ENCODE assay signal across 9 mouse cellular contexts in genomic region chr4:43420305-43420704, GRCm38 (mm10). TPM values are rescaled to one million over a fixed set of nuclear protein-coding genes. Genes with fewer than 3 reads are reported as not detected.
A peak's percentile ranks its signal among the peaks of the same experiment; 100 is the strongest.
DNase-seq lines count a peak whose midpoint lies in the region; ATAC-seq lines count a peak whose summit lies in the region.
"Had no signal": no experiment of that assay in that cellular context is flagged by ENCODE, and none has a peak within 500 bp of the region (broad histone marks: within the 10 kb centered on the region; RNA-seq: fewer than 3 reads in every experiment).

No protein-coding gene starts in this region.

- H3K4me3 ChIP-seq in midbrain, embryonic 11.5 days (ENCODE audit: low read depth, low read length), result no peak overlapping the region
- no peak overlapping the region for H3K4me3 ChIP-seq in midbrain, embryonic 15.5 days
- H3K4me3 ChIP-seq in forebrain, embryonic 15.5 days, result no peak overlapping the region
- no peak overlapping the region for H3K4me3 ChIP-seq in intestine, embryonic 16.5 days (ENCODE audit: low read length)
- H3K4me3 ChIP-seq in midbrain, embryonic 14.5 days (replicated peaks; ENCODE audit: low read depth, low read length), result no peak overlapping the region
- H3K4me3 ChIP-seq: embryonic facial prominence, embryonic 12.5 days had no signal

- peak; percentile 30; the same call in 1 of the 2 replicates for ATAC-seq in midbrain, embryonic 11.5 days (ENCODE audit: low FRiP score)
- ATAC-seq in midbrain, embryonic 15.5 days (replicated peaks), result no peak
- peak; percentile 30 for ATAC-seq in forebrain, embryonic 15.5 days (replicated peaks)
- ATAC-seq in intestine, embryonic 16.5 days, result 0 out of 2 replicates have a peak, but pooled peaks have one; percentile 10
- no peak for ATAC-seq in midbrain, embryonic 14.5 days (ENCODE audit: low FRiP score, low TSS enrichment)

- no peak overlapping the region for H3K4me2 ChIP-seq in midbrain, embryonic 11.5 days
- H3K4me2 ChIP-seq in midbrain, embryonic 15.5 days, result no peak overlapping the region
- no peak overlapping the region for H3K4me2 ChIP-seq in forebrain, embryonic 15.5 days (replicated peaks)
- no peak overlapping the region for H3K4me2 ChIP-seq in intestine, embryonic 16.5 days (ENCODE audit: low read depth, low read length)
- H3K4me2 ChIP-seq in midbrain, embryonic 14.5 days (ENCODE audit: low read length), result no peak overlapping the region
- H3K4me2 ChIP-seq: embryonic facial prominence, embryonic 12.5 days had no signal

- 8% methylated on average over 6 of the region's 6 CpGs for WGBS in midbrain, embryonic 11.5 days
- WGBS in midbrain, embryonic 15.5 days, result 4% methylated on average over 6 of the region's 6 CpGs
- 6% methylated on average over 6 of the region's 6 CpGs for WGBS in forebrain, embryonic 15.5 days
- 3% methylated on average over 6 of the region's 6 CpGs for WGBS in intestine, embryonic 16.5 days
- 7% methylated on average over 6 of the region's 6 CpGs for WGBS in midbrain, embryonic 14.5 days

- peaks cover 6% of the 10 kb centered on the region; the same call in 1 of the 2 replicates for H3K36me3 ChIP-seq in midbrain, embryonic 11.5 days (ENCODE audit: control insufficient read depth, insufficient read depth, low read length)
- H3K36me3 ChIP-seq in midbrain, embryonic 15.5 days (replicated peaks), result peaks cover 57% of the 10 kb centered on the region
- H3K36me3 ChIP-seq in forebrain, embryonic 15.5 days, result peaks cover 65% of the 10 kb centered on the region
- peaks cover 47% of the 10 kb centered on the region for H3K36me3 ChIP-seq in intestine, embryonic 16.5 days (ENCODE audit: control insufficient read depth, insufficient read depth, low read length)
- peaks cover 87% of the 10 kb centered on the region for H3K36me3 ChIP-seq in midbrain, embryonic 14.5 days (ENCODE audit: control insufficient read depth, insufficient read depth, low read length)
- no peaks in the 10 kb centered on the region for H3K36me3 ChIP-seq in splenic B cell, adult 2 months (ENCODE audit: control insufficient read depth, insufficient read depth, low read length, poor library complexity, severe bottlenecking)

- no peak overlapping the region for H3K27ac ChIP-seq in midbrain, embryonic 11.5 days (ENCODE audit: low read depth, low read length)
- H3K27ac ChIP-seq in midbrain, embryonic 15.5 days, result no peak overlapping the region
- H3K27ac ChIP-seq in forebrain, embryonic 15.5 days (replicated peaks), result no peak overlapping the region
- H3K27ac ChIP-seq in intestine, embryonic 16.5 days (ENCODE audit: low read length), result no peak overlapping the region
- H3K27ac ChIP-seq in midbrain, embryonic 14.5 days (replicated peaks; ENCODE audit: low read depth, low read length), result no peak overlapping the region
- H3K27ac ChIP-seq: embryonic facial prominence, embryonic 12.5 days had no signal

- no peak overlapping the region for H3K9ac ChIP-seq in midbrain, embryonic 11.5 days (ENCODE audit: low read length)
- H3K9ac ChIP-seq in midbrain, embryonic 15.5 days, result no peak overlapping the region
- no peak overlapping the region for H3K9ac ChIP-seq in forebrain, embryonic 15.5 days (replicated peaks)
- no peak overlapping the region for H3K9ac ChIP-seq in intestine, embryonic 16.5 days (ENCODE audit: low read depth, low read length)
- no peak overlapping the region for H3K9ac ChIP-seq in midbrain, embryonic 14.5 days (replicated peaks; ENCODE audit: low read length)
- H3K9ac ChIP-seq: embryonic facial prominence, embryonic 12.5 days had no signal

- intact Hi-C loops in left cerebral cortex, postnatal 10 days (cut with DNase I), result loop anchor here (1.0 to 5.0 kb wide), 4 partner anchors 38 to 373 kb away; partner anchors contain the start of genes Atp8b5, Fam214b and Rusc2

- H3K27me3 ChIP-seq in midbrain, embryonic 11.5 days (ENCODE audit: control insufficient read depth, insufficient read depth, low read length), result peaks cover 11% of the 10 kb centered on the region
- H3K27me3 ChIP-seq in midbrain, embryonic 15.5 days (replicated peaks), result peaks cover 22% of the 10 kb centered on the region
- H3K27me3 ChIP-seq in forebrain, embryonic 15.5 days, result 0 out of 2 replicates have a peak, but pooled peaks cover 6% of the 10 kb centered on the region
- H3K27me3 ChIP-seq in intestine, embryonic 16.5 days (replicated peaks; ENCODE audit: control insufficient read depth, insufficient read depth, low read length), result no peaks in the 10 kb centered on the region
- H3K27me3 ChIP-seq in midbrain, embryonic 14.5 days (ENCODE audit: control insufficient read depth, insufficient read depth, low read length), result peaks cover 23% of the 10 kb centered on the region; the same call in 1 of the 2 replicates
- H3K27me3 ChIP-seq in splenic B cell, adult 2 months (ENCODE audit: control insufficient read depth, insufficient read depth, low read length, poor library complexity, severe bottlenecking), result no peaks in the 10 kb centered on the region

- no peaks in the 10 kb centered on the region for H3K9me3 ChIP-seq in midbrain, embryonic 11.5 days (ENCODE audit: control insufficient read depth, low read length)
- no peaks in the 10 kb centered on the region for H3K9me3 ChIP-seq in midbrain, embryonic 15.5 days
- no peaks in the 10 kb centered on the region for H3K9me3 ChIP-seq in forebrain, embryonic 15.5 days
- no peaks in the 10 kb centered on the region for H3K9me3 ChIP-seq in intestine, embryonic 16.5 days (ENCODE audit: control insufficient read depth, low read length)
- no peaks in the 10 kb centered on the region for H3K9me3 ChIP-seq in midbrain, embryonic 14.5 days (ENCODE audit: control insufficient read depth, low read length)
- H3K9me3 ChIP-seq: embryonic facial prominence, embryonic 12.5 days had no signal

- peak; percentile 98 for DNase-seq in midbrain, embryonic 11.5 days (ENCODE audit: low spot score, missing footprints)
- DNase-seq in cerebellum, adult 11-12 months, result peak; percentile 69
- DNase-seq in left cerebral cortex, postnatal 10 days (ENCODE audit: extremely low spot score in 1 of 2, low spot score in 2 of 2), result peak; percentile 70 to 83
- peak; percentile 93 for DNase-seq in midbrain, embryonic 14.5 days
- peak; percentile 83 for DNase-seq in splenic B cell, adult 2 months (ENCODE audit: low read depth, low spot score)

- peaks cover under 1% of the 10 kb centered on the region; the same call in 1 of the 2 replicates for H3K4me1 ChIP-seq in midbrain, embryonic 11.5 days (ENCODE audit: control insufficient read depth, insufficient read depth, low read length)
- no peaks in the 10 kb centered on the region for H3K4me1 ChIP-seq in midbrain, embryonic 15.5 days
- no peaks in the 10 kb centered on the region for H3K4me1 ChIP-seq in forebrain, embryonic 15.5 days
- H3K4me1 ChIP-seq in intestine, embryonic 16.5 days (ENCODE audit: control insufficient read depth, insufficient read depth, low read length), result peaks cover 8% of the 10 kb centered on the region
- no peaks in the 10 kb centered on the region for H3K4me1 ChIP-seq in midbrain, embryonic 14.5 days (ENCODE audit: control insufficient read depth, insufficient read depth, low read length)

RNA-seq across cellular contexts. Expression of gene Fam166b, which starts 8.6 kb away (rescaled TPM):
- polyA plus RNA-seq in midbrain, embryonic 11.5 days (2014; fragmentation: Nextera tagmentation; extraction: Ambion mirVana), result 0.54 and 0.59 TPM in 2 replicates
- polyA plus RNA-seq in midbrain, embryonic 15.5 days (2015; fragmentation: Nextera tagmentation; extraction: Ambion mirVana), result 0.52 and 1.7 TPM in 2 replicates
- polyA plus RNA-seq in forebrain, embryonic 15.5 days (2015; fragmentation: Nextera tagmentation; extraction: Ambion mirVana), result 0.65 and 0.70 TPM in 2 replicates
- polyA plus RNA-seq in intestine, embryonic 16.5 days (2015; fragmentation: Nextera tagmentation; extraction: Ambion mirVana), result 0.10 and 0.24 TPM in 2 replicates
- under 1 TPM in 1 of 2 experiments, not detected in 1; 0.30 TPM for total RNA-seq in left cerebral cortex, postnatal 10 days (2021)
- polyA plus RNA-seq in midbrain, embryonic 14.5 days (2014; fragmentation: Nextera tagmentation; extraction: Ambion mirVana), result 0.46 and 0.76 TPM in 2 replicates

RNA-seq across cellular contexts. Expression of gene Tesk1, which starts 21.4 kb away (rescaled TPM):
- 7.2 and 7.3 TPM in 2 replicates for polyA plus RNA-seq in midbrain, embryonic 11.5 days (2014; fragmentation: Nextera tagmentation; extraction: Ambion mirVana)
- polyA plus RNA-seq in midbrain, embryonic 15.5 days (2015; fragmentation: Nextera tagmentation; extraction: Ambion mirVana), result 16.7 and 17.1 TPM in 2 replicates
- 10.7 and 12.5 TPM in 2 replicates for polyA plus RNA-seq in forebrain, embryonic 15.5 days (2015; fragmentation: Nextera tagmentation; extraction: Ambion mirVana)
- 1.7 and 2.2 TPM in 2 replicates for polyA plus RNA-seq in intestine, embryonic 16.5 days (2015; fragmentation: Nextera tagmentation; extraction: Ambion mirVana)
- 10 to 100 TPM; 71.7 to 74.2 TPM for total RNA-seq in left cerebral cortex, postnatal 10 days (2021)
- 20.9 and 21.2 TPM in 2 replicates for polyA plus RNA-seq in midbrain, embryonic 14.5 days (2014; fragmentation: Nextera tagmentation; extraction: Ambion mirVana)

RNA-seq across cellular contexts. Expression of gene Cd72, which starts 34.1 kb away (rescaled TPM):
- 2.9 and 3.4 TPM in 2 replicates for polyA plus RNA-seq in midbrain, embryonic 11.5 days (2014; fragmentation: Nextera tagmentation; extraction: Ambion mirVana)
- polyA plus RNA-seq in midbrain, embryonic 15.5 days (2015; fragmentation: Nextera tagmentation; extraction: Ambion mirVana), result 6.0 and 6.6 TPM in 2 replicates
- 4.3 TPM in 2 replicates for polyA plus RNA-seq in forebrain, embryonic 15.5 days (2015; fragmentation: Nextera tagmentation; extraction: Ambion mirVana)
- 2.5 and 2.6 TPM in 2 replicates for polyA plus RNA-seq in intestine, embryonic 16.5 days (2015; fragmentation: Nextera tagmentation; extraction: Ambion mirVana)
- total RNA-seq in left cerebral cortex, postnatal 10 days (2021), result 1 to 10 TPM in 1 of 2 experiments, not detected in 1; 1.2 TPM
- 7.9 and 12.9 TPM in 2 replicates for polyA plus RNA-seq in midbrain, embryonic 14.5 days (2014; fragmentation: Nextera tagmentation; extraction: Ambion mirVana)

RNA-seq across cellular contexts. Expression of gene Rusc2, which starts 38.5 kb away (rescaled TPM):
- polyA plus RNA-seq in midbrain, embryonic 11.5 days (2014; fragmentation: Nextera tagmentation; extraction: Ambion mirVana), result 13.7 TPM in 2 replicates
- polyA plus RNA-seq in midbrain, embryonic 15.5 days (2015; fragmentation: Nextera tagmentation; extraction: Ambion mirVana), result 104 and 107 TPM in 2 replicates
- 59.8 and 64.3 TPM in 2 replicates for polyA plus RNA-seq in forebrain, embryonic 15.5 days (2015; fragmentation: Nextera tagmentation; extraction: Ambion mirVana)
- polyA plus RNA-seq in intestine, embryonic 16.5 days (2015; fragmentation: Nextera tagmentation; extraction: Ambion mirVana), result 11.8 and 13.0 TPM in 2 replicates
- 100 to 1,000 TPM; 151 to 154 TPM for total RNA-seq in left cerebral cortex, postnatal 10 days (2021)
- 68.1 and 106 TPM in 2 replicates for polyA plus RNA-seq in midbrain, embryonic 14.5 days (2014; fragmentation: Nextera tagmentation; extraction: Ambion mirVana)

Comparison
In these comparisons a context has a peak if more than half of its experiments do, and no peak if none do; other contexts are left out.
1. ATAC-seq: peak in midbrain, embryonic 11.5 days (single experiment), forebrain, embryonic 15.5 days (single experiment) and intestine, embryonic 16.5 days (single experiment); none in midbrain, embryonic 15.5 days (single experiment) and midbrain, embryonic 14.5 days (single experiment).
2. Peak in every context shown above with its lines, with median percentiles within 50 percentile points of each other: DNase-seq.